Mouse (Mus musculus) urinary bladder, postnatal 14 days (tissue): ENCODE measurements at regions not wholly inside any gene's neighbourhood (a gene's known extent, or its start where the extent isn't known, plus 50 kb on each side); places are given as distances from the start of the nearest gene placed in this dataset.
A peak's percentile ranks its signal among the peaks of the same experiment; 100 is the strongest.

Experiments used
- DNase-seq: peaks from one replicate; pipeline ENCODE4 v3.0.0; 2021; ENCODE audit warnings: low spot score

- no peak for DNase-seq
These were observed 304.1 kb upstream of the Klf3 start for GRCm38 (mm10) chr5:64499131-64499530.

- no peak for DNase-seq
These were observed 302.8 kb upstream of the Klf3 start for GRCm38 (mm10) chr5:64500413-64500812.

GRCm38 (mm10) chr5:64500866-64501265 lies 302.3 kb upstream of the Klf3 start:
- DNase-seq, result no peak

GRCm38 (mm10) chr5:64501746-64502145 lies 301.4 kb upstream of the Klf3 start:
- no peak for DNase-seq

GRCm38 (mm10) chr5:64503514-64503913 lies 299.7 kb upstream of the Klf3 start:
- DNase-seq, result peak; percentile 60

- no peak for DNase-seq
These were observed 298.7 kb upstream of the Klf3 start for GRCm38 (mm10) chr5:64504507-64504906.

GRCm38 (mm10) chr5:64505227-64505834 lies 297.9 kb upstream of the Klf3 start:
- peak; percentile 81 for DNase-seq

- peak; percentile 86 for DNase-seq
These were observed 297.2 kb upstream of the Klf3 start for GRCm38 (mm10) chr5:64505835-64506600.

GRCm38 (mm10) chr5:64508565-64508964 lies 294.6 kb upstream of the Klf3 start:
- DNase-seq, result peak; percentile 29

GRCm38 (mm10) chr5:64513155-64513945 lies 289.8 kb upstream of the Klf3 start:
- peak; percentile 26 for DNase-seq

GRCm38 (mm10) chr5:64516115-64516665 lies 287.0 kb upstream of the Klf3 start:
- DNase-seq, result no peak

GRCm38 (mm10) chr5:64517241-64517640 lies 285.9 kb upstream of the Klf3 start:
- DNase-seq, result no peak

- no peak for DNase-seq
These were observed 285.4 kb upstream of the Klf3 start for GRCm38 (mm10) chr5:64517835-64518234.

- DNase-seq, result no peak
These were observed 284.2 kb upstream of the Klf3 start for GRCm38 (mm10) chr5:64519036-64519435.

- no peak for DNase-seq
These were observed 283.5 kb upstream of the Klf3 start for GRCm38 (mm10) chr5:64519731-64520130.

- DNase-seq, result no peak
These were observed 281.8 kb upstream of the Klf3 start for GRCm38 (mm10) chr5:64521401-64521800.

GRCm38 (mm10) chr5:64521969-64522368 lies 281.2 kb upstream of the Klf3 start:
- no peak for DNase-seq

- no peak for DNase-seq
These were observed 276.7 kb upstream of the Klf3 start for GRCm38 (mm10) chr5:64526521-64526920.

GRCm38 (mm10) chr5:64527962-64528361 lies 275.2 kb upstream of the Klf3 start:
- no peak for DNase-seq

GRCm38 (mm10) chr5:64534371-64534770 lies 268.8 kb upstream of the Klf3 start:
- no peak for DNase-seq

- DNase-seq, result no peak
These were observed 268.2 kb upstream of the Klf3 start for GRCm38 (mm10) chr5:64534947-64535346.

GRCm38 (mm10) chr5:64535546-64535945 lies 267.6 kb upstream of the Klf3 start:
- DNase-seq, result no peak
